Mouse (Mus musculus) heart, embryonic 13.5 days (tissue): ENCODE measurements at regions not wholly inside any gene's neighbourhood (a gene's known extent, or its start where the extent isn't known, plus 50 kb on each side); places are given as distances from the start of the nearest gene placed in this dataset.

Experiments
- ATAC-seq: fragments of 200-750 bp; cut with Nextera tagmentation; 2 replicates; pipeline ENCODE4 v1.8.0; 2017; ENCODE audit warnings: moderate TSS enrichment; ENCODE audit not compliant: insufficient number of reproducible peaks, low FRiP score, low TSS enrichment; ENCODE audit errors: extremely low read depth
- H3K27ac ChIP-seq: fragments of 300-500 bp; sonication (generic); replicated peaks from 2 replicates; pipeline ENCODE4 v1.5.1; 2015; ENCODE audit warnings: moderate library complexity, mild to moderate bottlenecking, inconsistent platforms
- H3K27me3 ChIP-seq: fragments of 300-500 bp; sonication (generic); replicated peaks from 2 replicates; pipeline ENCODE4 v1.6.1; 2015; ENCODE audit warnings: mild to moderate bottlenecking, inconsistent platforms
- H3K36me3 ChIP-seq: fragments of 300-500 bp; sonication (generic); 2 replicates; pipeline ENCODE4 v1.6.1; 2015; ENCODE audit warnings: mild to moderate bottlenecking, inconsistent platforms
- H3K4me1 ChIP-seq: fragments of 300-500 bp; sonication (generic); 2 replicates; pipeline ENCODE4 v1.6.1; 2015; ENCODE audit warnings: inconsistent platforms
- H3K4me2 ChIP-seq: fragments of 300-500 bp; sonication (generic); 2 replicates; pipeline ENCODE4 v1.6.1; 2015; ENCODE audit warnings: inconsistent platforms, mild to moderate bottlenecking, moderate library complexity
- H3K4me3 ChIP-seq: fragments of 300-500 bp; sonication (generic); 2 replicates; pipeline ENCODE4 v1.5.1; 2015; ENCODE audit warnings: moderate library complexity, mild to moderate bottlenecking, inconsistent platforms
- H3K9ac ChIP-seq: fragments of 300-500 bp; sonication (generic); 2 replicates; pipeline ENCODE4 v1.6.1; 2015; ENCODE audit warnings: inconsistent platforms, mild to moderate bottlenecking, moderate library complexity
- H3K9me3 ChIP-seq: fragments of 300-500 bp; sonication (generic); 2 replicates; pipeline ENCODE4 v1.6.1; 2016; ENCODE audit warnings: inconsistent platforms
- WGBS: fragments of 180-500 bp; shearing (Covaris S2); methylation state at CpG from one replicate; pipeline ENCODE4 v1.1.7; 2015; ENCODE audit warnings: mixed read lengths; 5-methylcytosine and 5-hydroxymethylcytosine counted together

- no peaks in the 10 kb centered on the region for H3K9me3 ChIP-seq
- no peaks in the 10 kb centered on the region for H3K4me1 ChIP-seq
- no peak for ATAC-seq
- H3K4me3 ChIP-seq, result no peak overlapping the region
- H3K36me3 ChIP-seq, result no peaks in the 10 kb centered on the region
- H3K9ac ChIP-seq, result no peak overlapping the region
- no peak overlapping the region for H3K27ac ChIP-seq
- WGBS, result 78% methylated on average over 8 of the region's 8 CpGs
- no peak overlapping the region for H3K4me2 ChIP-seq
- H3K27me3 ChIP-seq, result 0 out of 2 replicates have a peak, but pooled peaks cover 9% of the 10 kb centered on the region
Measured at GRCm38 (mm10) chr9:61843513-61843912, 70.8 kb downstream of the Rplp1 start.

GRCm38 (mm10) chr9:61842384-61842783 lies 72.0 kb downstream of the Rplp1 start:
- Histone ChIP-seq H3K36me3 (no peaks in the 10 kb centered on the region), H3K9ac (no peak overlapping the region), H3K27me3 (0 out of 2 replicates have a peak, but pooled peaks cover 9% of the 10 kb centered on the region), H3K4me3 (no peak overlapping the region), H3K27ac (no peak overlapping the region), H3K4me1 (no peaks in the 10 kb centered on the region), H3K9me3 (no peaks in the 10 kb centered on the region), H3K4me2 (no peak overlapping the region)
- ATAC-seq, result no peak

- Histone ChIP-seq H3K27me3 (0 out of 2 replicates have a peak, but pooled peaks cover 9% of the 10 kb centered on the region), H3K27ac (no peak overlapping the region), H3K36me3 (no peaks in the 10 kb centered on the region), H3K4me1 (no peaks in the 10 kb centered on the region), H3K9ac (no peak overlapping the region), H3K4me3 (no peak overlapping the region), H3K4me2 (no peak overlapping the region), H3K9me3 (no peaks in the 10 kb centered on the region)
- WGBS, result 85% methylated on average over 8 of the region's 8 CpGs
- no peak for ATAC-seq
Measured at GRCm38 (mm10) chr9:61841222-61841621, 73.1 kb downstream of the Rplp1 start.

- no peak overlapping the region for H3K9ac ChIP-seq
- no peaks in the 10 kb centered on the region for H3K36me3 ChIP-seq
- WGBS, result 83% methylated on average over 7 of the region's 7 CpGs
- H3K27ac ChIP-seq, result no peak overlapping the region
- no peak for ATAC-seq
- no peaks in the 10 kb centered on the region for H3K4me1 ChIP-seq
- H3K4me2 ChIP-seq, result no peak overlapping the region
- H3K27me3 ChIP-seq, result peaks cover 9% of the 10 kb centered on the region; the same call in 1 of the 2 replicates
- no peak overlapping the region for H3K4me3 ChIP-seq
- H3K9me3 ChIP-seq, result no peaks in the 10 kb centered on the region
Measured at GRCm38 (mm10) chr9:61840353-61840752, 74.0 kb downstream of the Rplp1 start.

- 83% methylated on average over 9 of the region's 9 CpGs for WGBS
- H3K36me3 ChIP-seq, result no peaks in the 10 kb centered on the region
- no peak overlapping the region for H3K27ac ChIP-seq
- no peak for ATAC-seq
- no peak overlapping the region for H3K4me2 ChIP-seq
- no peak overlapping the region for H3K4me3 ChIP-seq
- H3K4me1 ChIP-seq, result no peaks in the 10 kb centered on the region
- no peak overlapping the region for H3K9ac ChIP-seq
- no peaks in the 10 kb centered on the region for H3K9me3 ChIP-seq
- H3K27me3 ChIP-seq, result peaks cover 36% of the 10 kb centered on the region
Measured at GRCm38 (mm10) chr9:61833226-61833625, 81.1 kb downstream of the Rplp1 start.

GRCm38 (mm10) chr9:61830236-61830635 lies 84.1 kb downstream of the Rplp1 start:
- Histone ChIP-seq H3K9me3 (no peaks in the 10 kb centered on the region), H3K27me3 (peaks cover 49% of the 10 kb centered on the region), H3K4me1 (no peaks in the 10 kb centered on the region)

GRCm38 (mm10) chr9:61829736-61830135 lies 84.6 kb downstream of the Rplp1 start:
- Histone ChIP-seq H3K9me3 (no peaks in the 10 kb centered on the region), H3K4me3 (no peak overlapping the region), H3K4me1 (no peaks in the 10 kb centered on the region), H3K27ac (no peak overlapping the region), H3K4me2 (no peak overlapping the region), H3K27me3 (peaks cover 49% of the 10 kb centered on the region), H3K36me3 (no peaks in the 10 kb centered on the region), H3K9ac (no peak overlapping the region)
- WGBS, result 75% methylated on average over 8 of the region's 8 CpGs
- no peak for ATAC-seq

More at GRCm38 (mm10) chr9:61830236-61830635, 84.1 kb downstream of the Rplp1 start:
- Histone ChIP-seq H3K4me2 (no peak overlapping the region), H3K36me3 (no peaks in the 10 kb centered on the region), H3K9ac (no peak overlapping the region), H3K27ac (no peak overlapping the region), H3K4me3 (no peak overlapping the region)
- 67% methylated on average over 7 of the region's 7 CpGs for WGBS
- no peak for ATAC-seq

GRCm38 (mm10) chr9:61829301-61829700 lies 85.0 kb downstream of the Rplp1 start:
- peaks cover 47% of the 10 kb centered on the region for H3K27me3 ChIP-seq
- H3K36me3 ChIP-seq, result no peaks in the 10 kb centered on the region
- no peak overlapping the region for H3K27ac ChIP-seq
- no peak for ATAC-seq
- 71% methylated on average over 3 of the region's 3 CpGs for WGBS
- no peak overlapping the region for H3K4me3 ChIP-seq
- H3K4me1 ChIP-seq, result no peaks in the 10 kb centered on the region
- no peaks in the 10 kb centered on the region for H3K9me3 ChIP-seq
- no peak overlapping the region for H3K9ac ChIP-seq
- no peak overlapping the region for H3K4me2 ChIP-seq

- no peak overlapping the region for H3K4me3 ChIP-seq
- 83% methylated on average over 4 of the region's 4 CpGs for WGBS
Measured at GRCm38 (mm10) chr9:61827721-61828120, 86.6 kb downstream of the Rplp1 start.

GRCm38 (mm10) chr9:61827014-61827413 lies 87.3 kb downstream of the Rplp1 start:
- Histone ChIP-seq H3K27ac (no peak overlapping the region), H3K9ac (no peak overlapping the region), H3K4me2 (no peak overlapping the region), H3K27me3 (peaks cover 39% of the 10 kb centered on the region), H3K36me3 (no peaks in the 10 kb centered on the region), H3K9me3 (no peaks in the 10 kb centered on the region), H3K4me1 (no peaks in the 10 kb centered on the region), H3K4me3 (no peak overlapping the region)
- 54% methylated on average over 2 of the region's 2 CpGs for WGBS
- no peak for ATAC-seq

More at GRCm38 (mm10) chr9:61827721-61828120, 86.6 kb downstream of the Rplp1 start:
- no peaks in the 10 kb centered on the region for H3K4me1 ChIP-seq
- H3K9ac ChIP-seq, result no peak overlapping the region
- ATAC-seq, result no peak
- no peaks in the 10 kb centered on the region for H3K9me3 ChIP-seq
- H3K36me3 ChIP-seq, result no peaks in the 10 kb centered on the region
- no peak overlapping the region for H3K4me2 ChIP-seq
- H3K27me3 ChIP-seq, result peaks cover 44% of the 10 kb centered on the region
- no peak overlapping the region for H3K27ac ChIP-seq

GRCm38 (mm10) chr9:61826415-61826814 lies 87.9 kb downstream of the Rplp1 start:
- 63% methylated on average over 3 of the region's 3 CpGs for WGBS
- H3K9me3 ChIP-seq, result no peaks in the 10 kb centered on the region

GRCm38 (mm10) chr9:61825804-61826203 lies 88.5 kb downstream of the Rplp1 start:
- no peak overlapping the region for H3K4me3 ChIP-seq
- no peaks in the 10 kb centered on the region for H3K4me1 ChIP-seq
- H3K27me3 ChIP-seq, result peaks cover 33% of the 10 kb centered on the region
- no peak overlapping the region for H3K9ac ChIP-seq
- H3K4me2 ChIP-seq, result no peak overlapping the region
- H3K9me3 ChIP-seq, result no peaks in the 10 kb centered on the region
- H3K27ac ChIP-seq, result no peak overlapping the region
- no peak for ATAC-seq
- no peaks in the 10 kb centered on the region for H3K36me3 ChIP-seq
- 61% methylated on average over 2 of the region's 2 CpGs for WGBS

More at GRCm38 (mm10) chr9:61826415-61826814, 87.9 kb downstream of the Rplp1 start:
- Histone ChIP-seq H3K9ac (no peak overlapping the region), H3K4me1 (no peaks in the 10 kb centered on the region), H3K4me2 (no peak overlapping the region), H3K27ac (no peak overlapping the region), H3K27me3 (peaks cover 33% of the 10 kb centered on the region), H3K4me3 (no peak overlapping the region), H3K36me3 (no peaks in the 10 kb centered on the region)
- no peak for ATAC-seq
